7 mouse cellular contexts compared by ENCODE assay signal in the genomic region with DNA sequence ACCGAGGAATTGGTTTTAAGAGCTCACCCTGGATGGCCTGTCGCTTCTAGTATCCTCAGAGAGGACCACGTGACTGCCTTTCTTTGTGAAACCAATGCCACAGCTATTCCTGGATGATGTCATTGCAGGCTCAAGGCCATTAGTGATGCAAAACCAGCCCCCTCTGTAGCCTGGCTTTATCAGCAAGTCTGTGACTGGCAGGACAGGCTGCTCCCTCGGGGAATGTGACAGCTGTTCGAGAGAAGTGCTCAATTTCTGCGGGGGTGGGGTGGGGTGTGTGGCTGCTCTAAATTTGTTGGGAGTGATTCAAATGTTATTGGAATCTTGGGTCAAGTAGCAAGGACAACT. TPM values are rescaled to one million over a fixed set of nuclear protein-coding genes. Genes with fewer than 3 reads are reported as not detected.
DNase-seq lines count a peak whose midpoint lies in the region; ATAC-seq and TF ChIP-seq lines count a peak whose summit lies in the region.

No protein-coding gene starts in this region.

- peak; percentile 92 for ATAC-seq in forebrain, embryonic 15.5 days (replicated peaks)
- ATAC-seq in stomach, embryonic 16.5 days (ENCODE audit: insufficient read depth, low FRiP score) = peak; percentile 50; the same call in 1 of the 2 replicates

- peak overlapping the region; percentile 36 for H3K4me2 ChIP-seq in forebrain, embryonic 15.5 days (replicated peaks)
- H3K4me2 ChIP-seq in stomach, embryonic 16.5 days (ENCODE audit: low read depth, low read length) = no peak overlapping the region

- H3K4me1 ChIP-seq in ES-Bruce4 (ENCODE audit: control insufficient read depth, insufficient read depth, low read length) = peaks cover 12% of the 10 kb centered on the region
- peaks cover 28% of the 10 kb centered on the region for H3K4me1 ChIP-seq in forebrain, embryonic 15.5 days
- peaks cover 24% of the 10 kb centered on the region for H3K4me1 ChIP-seq in hindbrain, embryonic 10.5 days (replicated peaks)
- no peaks in the 10 kb centered on the region for H3K4me1 ChIP-seq in stomach, embryonic 16.5 days (ENCODE audit: control insufficient read depth, insufficient read depth, low read length)

- no peak for TF ChIP-seq POLR2A in ES-Bruce4 (IDR thresholded peaks at IDR 0.05; ENCODE audit: insufficient read depth, low read length)

- no peaks in the 10 kb centered on the region for H3K27me3 ChIP-seq in ES-Bruce4 (ENCODE audit: control insufficient read depth, insufficient read depth, low read length, poor library complexity, severe bottlenecking)
- H3K27me3 ChIP-seq in forebrain, embryonic 15.5 days = no peaks in the 10 kb centered on the region
- no peaks in the 10 kb centered on the region for H3K27me3 ChIP-seq in hindbrain, embryonic 10.5 days (ENCODE audit: insufficient read depth, poor library complexity, severe bottlenecking)
- no peaks in the 10 kb centered on the region for H3K27me3 ChIP-seq in stomach, embryonic 16.5 days (ENCODE audit: control insufficient read depth, insufficient read depth, low read length)

- no peak for TF ChIP-seq CTCF in ES-Bruce4 (IDR thresholded peaks at IDR 0.05; ENCODE audit: low read depth, low read length)

- H3K9me3 ChIP-seq in ES-Bruce4 (replicated peaks; ENCODE audit: control insufficient read depth, insufficient read depth, low read length, poor library complexity, severe bottlenecking) = peaks cover 14% of the 10 kb centered on the region
- H3K9me3 ChIP-seq in forebrain, embryonic 15.5 days = no peaks in the 10 kb centered on the region
- no peaks in the 10 kb centered on the region for H3K9me3 ChIP-seq in hindbrain, embryonic 10.5 days
- H3K9me3 ChIP-seq in stomach, embryonic 16.5 days (replicated peaks; ENCODE audit: control insufficient read depth, low read length) = no peaks in the 10 kb centered on the region

- peak overlapping the region; percentile 39; the same call in 1 of the 2 replicates for H3K27ac ChIP-seq in ES-Bruce4 (ENCODE audit: insufficient read depth, low read length)
- H3K27ac ChIP-seq in forebrain, embryonic 15.5 days (replicated peaks) = peak overlapping the region; percentile 86
- peak overlapping the region; percentile 93 for H3K27ac ChIP-seq in hindbrain, embryonic 10.5 days
- no peak overlapping the region for H3K27ac ChIP-seq in stomach, embryonic 16.5 days (ENCODE audit: low read length)

- H3K4me3 ChIP-seq in ES-Bruce4 (ENCODE audit: low read depth, low read length) = peak overlapping the region; percentile 32
- peak overlapping the region; percentile 12 for H3K4me3 ChIP-seq in forebrain, embryonic 15.5 days
- peak overlapping the region; percentile 25 for H3K4me3 ChIP-seq in hindbrain, embryonic 10.5 days
- no peak overlapping the region for H3K4me3 ChIP-seq in stomach, embryonic 16.5 days (replicated peaks; ENCODE audit: low read length)

- H3K9ac ChIP-seq in ES-Bruce4 (ENCODE audit: low read depth, poor library complexity, severe bottlenecking) = 0 out of 2 replicates have a peak overlapping the region, but pooled peaks have one; percentile 27
- H3K9ac ChIP-seq in forebrain, embryonic 15.5 days (replicated peaks) = peak overlapping the region; percentile 10; the same call in 1 of the 2 replicates
- H3K9ac ChIP-seq in stomach, embryonic 16.5 days (ENCODE audit: low read length) = no peak overlapping the region

- peak; percentile 72; the same call in 1 of the 2 replicates for TF ChIP-seq EP300 in ES-Bruce4 (IDR thresholded peaks at IDR 0.05; ENCODE audit: insufficient read depth, low read depth, low read length)

- WGBS in forebrain, embryonic 15.5 days = under 1% methylated on average over 6 of the region's 6 CpGs
- WGBS in hindbrain, embryonic 10.5 days = 5% methylated on average over 6 of the region's 6 CpGs
- 7% methylated on average over 6 of the region's 6 CpGs for WGBS in stomach, embryonic 16.5 days

- DNase-seq in R1 (ENCODE audit: low read depth, low spot score) = peak; percentile 94
- DNase-seq in hindbrain, embryonic 10.5 days (ENCODE audit: low spot score) = peak; percentile 83
- peak; percentile 75 for DNase-seq in lung, postnatal 10 days
- DNase-seq in cerebellum, adult 9-10 months = no peak

- H3K36me3 ChIP-seq in ES-Bruce4 (ENCODE audit: control insufficient read depth, insufficient read depth, low read length, poor library complexity, severe bottlenecking) = no peaks in the 10 kb centered on the region
- H3K36me3 ChIP-seq in forebrain, embryonic 15.5 days = no peaks in the 10 kb centered on the region
- H3K36me3 ChIP-seq in hindbrain, embryonic 10.5 days = no peaks in the 10 kb centered on the region
- no peaks in the 10 kb centered on the region for H3K36me3 ChIP-seq in stomach, embryonic 16.5 days (ENCODE audit: control insufficient read depth, insufficient read depth, low read length)

RNA-seq across cellular contexts. Expression of gene Cyp11a1, which starts 2.8 kb away (rescaled TPM):
- polyA plus RNA-seq in ES-Bruce4 (2011; ENCODE audit: insufficient read depth, insufficient read length, low read depth, missing spikeins) = 0.41 and 0.45 TPM in 2 replicates
- polyA plus RNA-seq in forebrain, embryonic 15.5 days (2015; fragmentation: Nextera tagmentation; extraction: Ambion mirVana) = 0.31 and 0.45 TPM in 2 replicates
- polyA plus RNA-seq in hindbrain, embryonic 10.5 days (2016; fragmentation: Nextera tagmentation; extraction: Ambion mirVana) = not detected in 2 replicates
- polyA plus RNA-seq in stomach, embryonic 16.5 days (2015; fragmentation: Nextera tagmentation; extraction: Ambion mirVana) = 1.5 and 7.6 TPM in 2 replicates

RNA-seq across cellular contexts. Expression of gene Stra6, which starts 54.6 kb away (rescaled TPM):
- 0.36 TPM in 1 of 2 replicates, not detected in the other for polyA plus RNA-seq in ES-Bruce4 (2011; ENCODE audit: insufficient read depth, insufficient read length, low read depth, missing spikeins)
- 8.7 and 10.8 TPM in 2 replicates for polyA plus RNA-seq in forebrain, embryonic 15.5 days (2015; fragmentation: Nextera tagmentation; extraction: Ambion mirVana)
- polyA plus RNA-seq in hindbrain, embryonic 10.5 days (2016; fragmentation: Nextera tagmentation; extraction: Ambion mirVana) = 11.2 and 15.8 TPM in 2 replicates
- 1.4 and 2.2 TPM in 2 replicates for polyA plus RNA-seq in stomach, embryonic 16.5 days (2015; fragmentation: Nextera tagmentation; extraction: Ambion mirVana)
